Mouse (Mus musculus) liver, embryonic 11.5 days (tissue): ENCODE data around the gene Synpr. TPM values are rescaled to one million over a fixed set of nuclear protein-coding genes. Genes with fewer than 3 reads are reported as not detected.

ENCODE experiments used
- ATAC-seq: fragments of 200-750 bp; cut with Nextera tagmentation; replicated peaks from 2 replicates; pipeline ENCODE4 v1.8.0; 2017; ENCODE audit warnings: moderate number of reproducible peaks, mild to moderate bottlenecking, moderate TSS enrichment, moderate library complexity; ENCODE audit not compliant: low FRiP score
- DNase-seq: peaks from one replicate; pipeline ENCODE4 v3.0.0-alpha.2; 2017; ENCODE audit warnings: low spot score
- H3K27ac ChIP-seq: fragments of 300-500 bp; sonication (generic); 2 replicates; pipeline ENCODE4 v1.5.1; 2014; ENCODE audit warnings: mild to moderate bottlenecking, low read depth, low read length, control low read depth
- H3K27me3 ChIP-seq: fragments of 300-500 bp; sonication (generic); replicated peaks from 2 replicates; pipeline ENCODE4 v1.6.1; 2014; ENCODE audit warnings: low read length, mixed read lengths; ENCODE audit not compliant: control insufficient read depth, insufficient read depth
- H3K36me3 ChIP-seq: fragments of 300-500 bp; sonication (generic); 2 replicates; pipeline ENCODE4 v1.6.1; 2014; ENCODE audit warnings: mild to moderate bottlenecking, low read length, moderate library complexity, mixed read lengths; ENCODE audit not compliant: control insufficient read depth, insufficient read depth
- H3K4me1 ChIP-seq: fragments of 300-500 bp; sonication (generic); replicated peaks from 2 replicates; pipeline ENCODE4 v1.6.1; 2014; ENCODE audit warnings: low read length, mixed read lengths; ENCODE audit not compliant: control insufficient read depth, insufficient read depth
- H3K4me2 ChIP-seq: fragments of 300-500 bp; sonication (generic); 2 replicates; pipeline ENCODE4 v1.6.1; 2014; ENCODE audit warnings: mild to moderate bottlenecking, control low read depth, moderate library complexity
- H3K4me3 ChIP-seq: fragments of 300-500 bp; sonication (generic); 2 replicates; pipeline ENCODE4 v1.5.1; 2014; ENCODE audit warnings: low read depth, low read length, control low read depth
- H3K9ac ChIP-seq: fragments of 300-500 bp; sonication (generic); 2 replicates; pipeline ENCODE4 v1.6.1; 2014; ENCODE audit warnings: low read depth, low read length, control low read depth
- H3K9me3 ChIP-seq: fragments of 300-500 bp; sonication (generic); 2 replicates; pipeline ENCODE4 v1.6.1; 2016; ENCODE audit warnings: low read length, inconsistent platforms, mixed read lengths; ENCODE audit not compliant: control insufficient read depth
- WGBS: fragments of 180-500 bp; shearing (Covaris S2); extraction: QIAGEN DNeasy Blood & Tissue Kit; methylation state at CpG from one replicate; pipeline ENCODE4 v1.1.7; 2014; 5-methylcytosine and 5-hydroxymethylcytosine counted together
- polyA plus RNA-seq: library from polyadenylated mRNA; unstranded; fragments of >200 nt; fragmentation: Nextera tagmentation; extraction: Ambion mirVana; gene quantifications from 2 replicates; pipeline ENCODE4 v1.2.1, GENCODE M21; 2014

The Synpr gene
- polyA plus RNA-seq, 1 experiment from 2014 or later = 0.60 TPM

GRCm38 (mm10) chr14:13361184-13361583, 76.6 kb downstream of the Synpr start:
- Histone ChIP-seq H3K9ac (no peak overlapping the region), H3K4me1 (no peaks in the 10 kb centered on the region), H3K36me3 (no peaks in the 10 kb centered on the region), H3K27me3 (no peaks in the 10 kb centered on the region), H3K27ac (no peak overlapping the region), H3K4me3 (no peak overlapping the region), H3K4me2 (no peak overlapping the region), H3K9me3 (no peaks in the 10 kb centered on the region)
- DNase-seq = no peak
- no peak for ATAC-seq

GRCm38 (mm10) chr14:13361642-13362041, 77.1 kb downstream of the Synpr start:
- DNase-seq (no peak), ATAC-seq (no peak)
- Histone ChIP-seq H3K27ac (no peak overlapping the region), H3K4me3 (no peak overlapping the region), H3K9ac (no peak overlapping the region), H3K27me3 (no peaks in the 10 kb centered on the region), H3K4me1 (no peaks in the 10 kb centered on the region), H3K4me2 (no peak overlapping the region), H3K36me3 (no peaks in the 10 kb centered on the region), H3K9me3 (no peaks in the 10 kb centered on the region)
- 67% methylated on average over 3 of the region's 3 CpGs for WGBS

DNA sequence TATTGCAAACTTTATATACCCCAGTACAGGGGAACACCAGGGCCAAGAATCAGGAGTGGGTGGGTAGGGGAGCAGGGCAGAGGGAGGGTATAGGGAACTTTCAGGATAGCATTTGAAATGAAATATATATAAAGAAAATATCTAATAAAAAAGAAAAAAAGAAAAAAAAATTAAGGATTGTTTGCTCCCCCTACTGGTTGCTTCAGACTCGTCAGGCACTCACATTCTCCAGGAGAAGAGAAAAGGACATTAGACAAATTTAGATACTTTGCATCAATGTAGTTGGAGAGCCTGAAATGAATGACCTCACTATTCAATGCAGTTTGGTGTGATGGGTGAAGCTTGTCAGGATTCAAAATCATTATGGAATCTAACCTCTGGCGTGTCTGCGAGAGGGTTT, 83.7 kb downstream of the Synpr start:
- WGBS = 78% methylated on average over 3 of the region's 3 CpGs
- Histone ChIP-seq H3K4me3 (no peak overlapping the region), H3K4me1 (no peaks in the 10 kb centered on the region), H3K27me3 (no peaks in the 10 kb centered on the region), H3K27ac (no peak overlapping the region), H3K9ac (no peak overlapping the region), H3K36me3 (no peaks in the 10 kb centered on the region), H3K4me2 (no peak overlapping the region), H3K9me3 (no peaks in the 10 kb centered on the region)
- ATAC-seq (no peak), DNase-seq (no peak)

GRCm38 (mm10) chr14:13389081-13389480, 104.5 kb downstream of the Synpr start:
- Histone ChIP-seq H3K36me3 (no peaks in the 10 kb centered on the region), H3K4me2 (no peak overlapping the region), H3K4me1 (no peaks in the 10 kb centered on the region), H3K27ac (no peak overlapping the region), H3K9me3 (no peaks in the 10 kb centered on the region), H3K27me3 (no peaks in the 10 kb centered on the region), H3K9ac (no peak overlapping the region), H3K4me3 (no peak overlapping the region)
- WGBS = 76% methylated on average over 7 of the region's 7 CpGs
- no peak for ATAC-seq
- DNase-seq = no peak

DNA sequence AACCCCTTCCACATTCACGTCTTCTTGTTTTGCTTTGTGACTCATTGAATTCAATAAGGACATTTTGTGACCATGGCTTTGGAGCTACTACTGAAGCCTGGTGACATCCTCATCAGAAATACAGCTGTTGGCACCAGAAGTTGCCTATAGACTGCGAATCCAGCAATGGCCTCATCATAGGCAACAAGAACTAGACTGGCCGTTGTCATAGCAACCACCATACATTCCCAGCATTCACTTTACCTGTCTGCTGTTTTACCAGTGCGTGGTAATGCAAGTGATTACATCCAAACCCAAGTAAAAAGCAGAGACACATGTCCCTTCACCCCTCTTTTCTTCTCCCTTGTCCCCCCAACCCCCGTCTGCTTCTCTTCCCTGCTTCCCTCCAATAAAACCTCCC, 105.4 kb downstream of the Synpr start:
- no peak for DNase-seq
- Histone ChIP-seq H3K27ac (no peak overlapping the region), H3K4me3 (no peak overlapping the region), H3K27me3 (no peaks in the 10 kb centered on the region), H3K4me1 (no peaks in the 10 kb centered on the region), H3K9me3 (no peaks in the 10 kb centered on the region), H3K9ac (no peak overlapping the region), H3K4me2 (no peak overlapping the region), H3K36me3 (no peaks in the 10 kb centered on the region)
- ATAC-seq = no peak
- WGBS = 72% methylated on average over 5 of the region's 5 CpGs

DNA sequence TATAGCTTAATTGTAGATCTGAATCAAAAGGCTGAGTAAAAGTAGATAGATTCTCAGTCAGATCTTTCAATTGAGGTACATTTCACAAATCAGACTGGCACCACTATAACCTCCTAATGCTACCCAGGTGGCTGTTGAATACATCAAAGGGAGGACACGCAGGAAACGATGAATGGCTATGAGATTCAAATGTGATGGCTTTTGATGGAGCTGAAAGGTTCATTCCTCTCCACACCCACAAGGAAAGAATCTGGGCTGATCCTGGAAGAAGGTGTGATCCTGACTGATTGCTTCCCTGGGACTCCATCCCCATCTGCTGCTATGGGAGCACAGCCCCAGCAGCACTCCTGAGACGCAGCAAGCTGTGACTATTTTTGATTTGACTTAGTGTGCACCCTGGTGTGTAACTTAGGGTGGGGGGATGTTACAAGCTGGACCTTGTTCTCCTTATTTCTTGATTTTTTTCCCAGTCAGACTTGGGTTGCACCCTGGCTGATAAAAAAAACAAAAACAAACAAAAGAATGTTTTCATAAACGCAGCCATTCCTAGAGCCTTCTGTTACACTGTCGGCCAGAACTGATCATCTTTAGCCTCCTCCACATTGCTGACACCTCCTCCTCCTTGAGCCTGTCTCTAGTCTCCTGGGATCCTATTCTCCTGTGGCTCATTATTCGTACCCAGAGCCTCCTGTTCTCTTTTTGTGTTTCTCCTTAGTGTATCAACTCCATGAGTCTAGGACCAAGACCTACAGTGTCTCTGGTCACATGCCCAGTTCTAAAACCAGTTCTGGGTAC, 114.8 kb downstream of the Synpr start:
- 43% methylated on average over 6 of the region's 6 CpGs for WGBS
- H3K27ac ChIP-seq = no peak overlapping the region

DNA sequence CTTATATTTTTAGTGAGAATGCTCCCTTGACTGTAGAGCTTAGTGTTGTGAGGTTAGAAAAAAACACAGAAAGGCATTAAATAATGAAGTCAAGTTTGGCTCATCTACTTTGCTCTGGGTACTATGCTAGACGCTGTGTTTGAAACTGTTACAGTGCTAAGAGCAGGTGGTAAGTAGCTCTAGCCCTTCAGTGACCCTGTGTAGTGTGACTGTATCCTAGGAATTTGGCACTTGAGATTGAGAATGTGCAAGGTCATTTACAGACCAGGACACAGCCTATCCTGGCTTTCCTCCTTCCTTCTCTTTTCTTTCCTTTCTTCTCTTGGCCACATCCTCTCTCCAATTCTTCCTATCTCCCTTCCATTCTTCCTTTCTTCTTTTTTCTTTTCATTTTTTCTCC, 127.1 kb downstream of the Synpr start:
- no peak for ATAC-seq
- no peak overlapping the region for H3K9ac ChIP-seq
- H3K9me3 ChIP-seq = no peaks in the 10 kb centered on the region
- H3K27me3 ChIP-seq = no peaks in the 10 kb centered on the region
- no peak overlapping the region for H3K4me2 ChIP-seq
- 90% methylated on average over 1 of the region's 1 CpGs for WGBS
- DNase-seq = no peak
- H3K4me1 ChIP-seq = no peaks in the 10 kb centered on the region
- no peaks in the 10 kb centered on the region for H3K36me3 ChIP-seq
- no peak overlapping the region for H3K4me3 ChIP-seq
- no peak overlapping the region for H3K27ac ChIP-seq

More for the DNA sequence above, 114.8 kb downstream of the Synpr start:
- Histone ChIP-seq H3K36me3 (no peaks in the 10 kb centered on the region), H3K4me1 (no peaks in the 10 kb centered on the region), H3K9ac (no peak overlapping the region), H3K4me3 (no peak overlapping the region), H3K4me2 (no peak overlapping the region), H3K9me3 (no peaks in the 10 kb centered on the region), H3K27me3 (no peaks in the 10 kb centered on the region)
- ATAC-seq = no peak
- no peak for DNase-seq

DNA sequence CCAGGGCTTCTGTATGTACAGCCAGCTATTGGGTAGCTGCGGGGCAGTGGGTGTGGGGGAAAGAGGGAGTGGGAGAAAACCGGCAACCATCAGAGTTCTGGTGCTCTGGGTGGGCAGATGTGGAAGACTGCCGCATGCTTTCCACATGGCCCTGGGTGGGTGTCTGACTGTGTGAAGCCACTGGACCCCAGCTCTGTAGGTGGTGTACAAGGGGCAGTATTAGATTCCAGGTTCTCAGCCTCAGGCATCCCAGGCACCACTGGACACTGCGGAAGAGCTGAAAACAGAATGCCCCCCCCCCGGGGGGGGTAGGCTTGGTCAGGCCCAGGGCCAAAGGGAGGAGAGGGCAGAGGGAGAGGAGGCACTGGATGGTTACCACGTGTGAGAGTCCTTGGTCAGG, 156.1 kb downstream of the Synpr start:
- no peaks in the 10 kb centered on the region for H3K27me3 ChIP-seq
- ATAC-seq = no peak
- no peaks in the 10 kb centered on the region for H3K4me1 ChIP-seq
- no peak overlapping the region for H3K4me2 ChIP-seq
- H3K36me3 ChIP-seq = no peaks in the 10 kb centered on the region
- H3K9me3 ChIP-seq = no peaks in the 10 kb centered on the region
- no peak for DNase-seq
- no peak overlapping the region for H3K27ac ChIP-seq
- 78% methylated on average over 6 of the region's 6 CpGs for WGBS
- H3K4me3 ChIP-seq = no peak overlapping the region
- no peak overlapping the region for H3K9ac ChIP-seq

GRCm38 (mm10) chr14:13444908-13445307, 160.3 kb downstream of the Synpr start:
- 64% methylated on average over 2 of the region's 2 CpGs for WGBS
- H3K4me1 ChIP-seq = no peaks in the 10 kb centered on the region
- no peak overlapping the region for H3K4me3 ChIP-seq
- no peaks in the 10 kb centered on the region for H3K9me3 ChIP-seq
- H3K27ac ChIP-seq = no peak overlapping the region
- ATAC-seq (no peak), DNase-seq (no peak)
- H3K4me2 ChIP-seq = no peak overlapping the region
- H3K36me3 ChIP-seq = no peaks in the 10 kb centered on the region
- no peaks in the 10 kb centered on the region for H3K27me3 ChIP-seq
- no peak overlapping the region for H3K9ac ChIP-seq
